8 mouse cellular contexts compared by ENCODE assay signal in the genomic region with DNA sequence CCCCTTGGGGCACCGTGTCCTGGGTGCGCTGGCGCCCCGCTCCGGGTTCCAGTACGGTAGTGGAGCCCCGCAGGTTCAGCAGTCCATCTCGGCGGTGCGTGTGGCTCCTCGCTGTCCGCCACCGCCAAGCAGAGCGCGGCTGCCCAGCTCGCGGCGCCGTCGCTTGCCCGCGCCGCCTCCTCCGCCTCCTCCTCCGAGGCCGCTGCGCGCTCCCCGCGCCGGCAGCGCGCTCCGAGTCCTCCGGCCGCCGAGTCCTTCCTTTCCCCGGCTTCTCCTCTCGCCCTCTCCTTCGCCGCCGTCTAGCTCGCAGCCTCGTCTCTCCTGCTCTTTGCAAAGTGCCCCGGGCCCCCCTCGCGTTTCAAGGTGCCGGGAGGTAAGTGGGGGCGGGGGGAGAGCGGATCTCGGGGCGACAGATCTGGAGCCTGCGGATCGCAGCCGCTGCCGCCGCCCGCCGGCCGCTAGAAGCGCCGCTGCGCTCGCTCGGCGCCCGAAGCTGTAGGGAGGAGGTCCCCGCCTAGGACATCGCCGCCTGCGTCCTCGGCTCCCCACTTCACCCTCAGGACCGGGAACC. TPM values are rescaled to one million over a fixed set of nuclear protein-coding genes. Genes with fewer than 3 reads are reported as not detected.
DNase-seq lines count a peak whose midpoint lies in the region; ATAC-seq and TF ChIP-seq lines count a peak whose summit lies in the region.

No protein-coding gene starts in this region.

- H3K4me1 ChIP-seq in hindbrain, embryonic 13.5 days (replicated peaks), result peaks cover 41% of the 10 kb centered on the region

- H3K9ac ChIP-seq in hindbrain, embryonic 13.5 days, result peak overlapping the region; percentile 72

- no peaks in the 10 kb centered on the region for H3K36me3 ChIP-seq in hindbrain, embryonic 13.5 days
- no peaks in the 10 kb centered on the region for H3K36me3 ChIP-seq in macrophage (ENCODE audit: inconsistent target)

- WGBS in hindbrain, embryonic 13.5 days, result under 1% methylated on average over 50 of the region's 73 CpGs
- under 1% methylated on average over 71 of the region's 73 CpGs for WGBS in macrophage (ENCODE audit: missing documents)

- peak overlapping the region; percentile 96 for H3K4me2 ChIP-seq in hindbrain, embryonic 13.5 days

- peaks cover 90% of the 10 kb centered on the region for H3K27me3 ChIP-seq in hindbrain, embryonic 13.5 days

- TF ChIP-seq CTCF in left cerebral cortex, adult 2 months (IDR thresholded peaks at IDR 0.05), result peak; percentile 44

- ATAC-seq in hindbrain, embryonic 13.5 days (ENCODE audit: low FRiP score), result peak; percentile 86

- H3K79me2 ChIP-seq in macrophage (ENCODE audit: inconsistent target), result no peaks in the 10 kb centered on the region; the same call in 1 of the 2 replicates

- no peak overlapping the region for H3K27ac ChIP-seq in hindbrain, embryonic 13.5 days
- peak overlapping the region; percentile 91 for H3K27ac ChIP-seq in left cerebral cortex, adult 2 months
- no peak overlapping the region for H3K27ac ChIP-seq in macrophage

- peak; percentile 88 for DNase-seq in NIH3T3 (ENCODE audit: low read depth)
- DNase-seq in cerebellum, adult 9-10 months, result peak; percentile 39
- peak; percentile 71 to 74 for DNase-seq in frontal cortex, postnatal 36 days (ENCODE audit: low spot score in 2 of 2)
- DNase-seq in left cerebral cortex, adult 2 months (ENCODE audit: extremely low spot score in 1 of 2, low spot score in 2 of 2), result peak; percentile 65 to 78
- DNase-seq in retina, postnatal 7 days (ENCODE audit: low read depth, low spot score), result peak; percentile 45
- DNase-seq in thymus, postnatal 4 days, result peak; percentile 84

- no peaks in the 10 kb centered on the region for H3K9me3 ChIP-seq in hindbrain, embryonic 13.5 days

- intact Hi-C loops in left cerebral cortex, adult 2 months (cut with DNase I), result loop anchor here (1.0 to 5.0 kb wide), 6 partner anchors 41 to 636 kb away; partner anchors contain the start of gene Supt3

- peak overlapping the region; percentile 63 for H3K4me3 ChIP-seq in hindbrain, embryonic 13.5 days
- peak overlapping the region; percentile 86 for H3K4me3 ChIP-seq in left cerebral cortex, adult 2 months
- H3K4me3 ChIP-seq in macrophage (ENCODE audit: inconsistent target), result peak overlapping the region; percentile 30

RNA-seq across cellular contexts. Expression of gene Supt3, which starts 40.9 kb away (rescaled TPM):
- polyA plus RNA-seq in hindbrain, embryonic 13.5 days (2015; fragmentation: Nextera tagmentation; extraction: Ambion mirVana), result 22.0 and 22.2 TPM in 2 replicates
- 10 to 100 TPM; 11.0 to 14.3 TPM for total RNA-seq in left cerebral cortex, adult 2 months (2021)
- total RNA-seq in macrophage (2018; cell fraction: chromatin; rRNA removed), result 10 to 100 TPM in 25 of 26 experiments, 1 to 10 TPM in 1; 7.3 to 59.2 (median 31.9) TPM
- 10 to 100 TPM in 22 of 26 experiments, 1 to 10 TPM in 4; 7.1 to 15.2 (median 12.1) TPM for total RNA-seq in macrophage (2018; cell fraction: cytosol; rRNA removed)
- total RNA-seq in macrophage (2018; cell fraction: nucleus; rRNA removed), result 10 to 100 TPM in 23 of 26 experiments, 1 to 10 TPM in 3; 5.2 to 37.8 (median 14.4) TPM
- polyA plus RNA-seq in macrophage (2018), result 11.0 to 23.1 TPM (median 15.5 TPM) in 3 replicates

Comparison
In these comparisons a context has a peak if more than half of its experiments do, and no peak if none do; other contexts are left out.
1. H3K4me3 ChIP-seq: peak in every context shown above with its lines; median percentile 86 in left cerebral cortex, adult 2 months; 63 in hindbrain, embryonic 13.5 days; 30 in macrophage.